ENCODE assay signal across 9 mouse cellular contexts in genomic region chr8:120215416-120216141, GRCm38 (mm10). TPM values are rescaled to one million over a fixed set of nuclear protein-coding genes. Genes with fewer than 3 reads are reported as not detected.
DNase-seq lines count a peak whose midpoint lies in the region; ATAC-seq lines count a peak whose summit lies in the region.
"Had no signal": no experiment of that assay in that cellular context is flagged by ENCODE, and none has a peak within 500 bp of the region (broad histone marks: within the 10 kb centered on the region; RNA-seq: fewer than 3 reads in every experiment).

No protein-coding gene starts in this region.

- H3K4me3 ChIP-seq in kidney, embryonic 16.5 days (ENCODE audit: low read length) = no peak overlapping the region
- H3K4me3 ChIP-seq in neural tube, embryonic 13.5 days = no peak overlapping the region
- H3K4me3 ChIP-seq: liver, embryonic 15.5 days had no signal

- no peak overlapping the region for H3K9ac ChIP-seq in kidney, embryonic 16.5 days (replicated peaks; ENCODE audit: low read length)
- no peak overlapping the region for H3K9ac ChIP-seq in neural tube, embryonic 13.5 days
- H3K9ac ChIP-seq: liver, embryonic 15.5 days had no signal

- intact Hi-C loops in heart, postnatal 10 days (cut with DNase I) = loop anchor here (5.0 kb wide), 1 partner anchor 38 kb away; the partner anchor contains the start of gene Fam92b

- no peaks in the 10 kb centered on the region for H3K27me3 ChIP-seq in kidney, embryonic 16.5 days (ENCODE audit: insufficient read depth, low read length)
- peaks cover 1% of the 10 kb centered on the region; the same call in 1 of the 2 replicates for H3K27me3 ChIP-seq in neural tube, embryonic 13.5 days
- H3K27me3 ChIP-seq: liver, embryonic 15.5 days had no signal

- 17% methylated on average over 7 of the region's 7 CpGs for WGBS in kidney, embryonic 16.5 days
- 28% methylated on average over 7 of the region's 7 CpGs for WGBS in neural tube, embryonic 13.5 days

- no peak overlapping the region for H3K4me2 ChIP-seq in kidney, embryonic 16.5 days (replicated peaks; ENCODE audit: low read depth, low read length)
- H3K4me2 ChIP-seq in neural tube, embryonic 13.5 days = no peak overlapping the region
- H3K4me2 ChIP-seq: liver, embryonic 15.5 days had no signal

- ATAC-seq in kidney, embryonic 16.5 days (ENCODE audit: low FRiP score, low TSS enrichment) = peak; percentile 55
- ATAC-seq in neural tube, embryonic 13.5 days (ENCODE audit: low read depth) = no peak

- H3K9me3 ChIP-seq in kidney, embryonic 16.5 days (ENCODE audit: low read length) = no peaks in the 10 kb centered on the region
- H3K9me3 ChIP-seq in neural tube, embryonic 13.5 days = no peaks in the 10 kb centered on the region
- H3K9me3 ChIP-seq: liver, embryonic 15.5 days had no signal

- peak overlapping the region; percentile 11 for H3K27ac ChIP-seq in kidney, embryonic 16.5 days (ENCODE audit: low read length)
- peak overlapping the region; percentile 67 for H3K27ac ChIP-seq in neural tube, embryonic 13.5 days (replicated peaks)
- H3K27ac ChIP-seq: liver, embryonic 15.5 days had no signal

- H3K36me3 ChIP-seq in kidney, embryonic 16.5 days (ENCODE audit: insufficient read depth, low read length) = no peaks in the 10 kb centered on the region
- no peaks in the 10 kb centered on the region for H3K36me3 ChIP-seq in neural tube, embryonic 13.5 days
- H3K36me3 ChIP-seq: liver, embryonic 15.5 days had no signal

- no peak for DNase-seq in kidney, adult 18-20 months
- DNase-seq in cerebellum, postnatal 25 days = peak; percentile 55 to 64
- peak; percentile 72 to 77 for DNase-seq in heart, postnatal 10 days
- no peak for DNase-seq in right cerebral cortex, adult 2 months (ENCODE audit: low spot score in 2 of 2)
- no peak for DNase-seq in layer of hippocampus, postnatal 10 days (ENCODE audit: low spot score in 2 of 2)
- no peak for DNase-seq in liver

- H3K4me1 ChIP-seq in kidney, embryonic 16.5 days (ENCODE audit: insufficient read depth, low read length) = peaks cover 38% of the 10 kb centered on the region
- peaks cover 42% of the 10 kb centered on the region for H3K4me1 ChIP-seq in neural tube, embryonic 13.5 days (replicated peaks)
- H3K4me1 ChIP-seq: liver, embryonic 15.5 days had no signal

RNA-seq across cellular contexts. Expression of gene Gse1, which starts 12.7 kb away (rescaled TPM):
- 6.7 and 7.9 TPM in 2 replicates for polyA plus RNA-seq in kidney, embryonic 16.5 days (2015; fragmentation: Nextera tagmentation; extraction: Ambion mirVana)
- 10 to 100 TPM; 32.6 to 34.6 TPM for total RNA-seq in heart, postnatal 10 days (2021)
- polyA plus RNA-seq in neural tube, embryonic 13.5 days (2015; fragmentation: Nextera tagmentation; extraction: Ambion mirVana) = 17.0 and 17.1 TPM in 2 replicates
- total RNA-seq in layer of hippocampus, postnatal 10 days (2021) = 10 to 100 TPM; 65.0 to 79.3 TPM

RNA-seq across cellular contexts. Expression of gene Fam92b, which starts 38.3 kb away (rescaled TPM):
- polyA plus RNA-seq in kidney, embryonic 16.5 days (2015; fragmentation: Nextera tagmentation; extraction: Ambion mirVana) = 0.14 and 0.22 TPM in 2 replicates
- not detected for total RNA-seq in heart, postnatal 10 days (2021)
- polyA plus RNA-seq in neural tube, embryonic 13.5 days (2015; fragmentation: Nextera tagmentation; extraction: Ambion mirVana) = 2.3 and 2.7 TPM in 2 replicates
- not detected for total RNA-seq in layer of hippocampus, postnatal 10 days (2021)
- polyA plus RNA-seq: liver, embryonic 15.5 days had no signal

Comparison
In these comparisons a context has a peak if more than half of its experiments do, and no peak if none do; other contexts are left out.
1. DNase-seq: peak in cerebellum, postnatal 25 days (2 of 2) and heart, postnatal 10 days (2 of 2); none in kidney, adult 18-20 months (single experiment), right cerebral cortex, adult 2 months (0 of 2), layer of hippocampus, postnatal 10 days (0 of 2) and liver (single experiment).